In the genomic region with DNA sequence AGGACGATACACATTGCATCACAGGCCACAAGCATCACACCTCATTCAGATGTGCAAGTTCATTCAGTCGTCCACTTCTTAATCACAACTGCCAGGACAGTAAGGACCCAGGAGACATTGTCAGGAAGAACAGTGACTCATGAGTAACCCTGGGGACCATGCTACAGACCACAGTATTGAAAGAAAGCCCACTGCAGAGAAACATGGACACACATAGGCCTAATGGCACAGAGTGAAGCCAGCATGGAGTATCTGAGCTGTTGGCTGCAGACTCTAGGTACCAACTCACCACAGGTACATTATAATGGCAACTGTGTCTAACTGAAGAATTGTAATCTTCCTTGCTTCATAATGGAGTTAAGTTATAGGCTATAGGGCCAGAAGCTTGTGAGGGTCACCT, we compare ENCODE assay signal across 25 mouse cellular contexts.
"Had no signal": no experiment of that assay in that cellular context is flagged by ENCODE, and none has a peak within 500 bp of the region (broad histone marks: within the 10 kb centered on the region; RNA-seq: fewer than 3 reads in every experiment).

No protein-coding gene starts in this region.

- H3K4me3 ChIP-seq: embryonic facial prominence, embryonic 10.5 days; embryonic facial prominence, embryonic 12.5 days; embryonic facial prominence, embryonic 13.5 days; embryonic facial prominence, embryonic 15.5 days; erythroblast, embryonic 14.5 days; forebrain, embryonic 10.5 days; forebrain, embryonic 12.5 days; forebrain, embryonic 13.5 days; forebrain, embryonic 15.5 days; gastrocnemius, adult 2 months had no signal

- DNase-seq: cerebellum, adult 2 months; cerebellum, adult 8-10 months; cerebellum, adult 9-10 months; cerebellum, adult 9-11 months; cerebellum, postnatal 10 days; cerebellum, postnatal 14 days; cerebellum, postnatal 25 days; cerebellum, postnatal 36 days; embryo, embryonic 11 days; forebrain, postnatal 0 days; gastrocnemius, adult 2 months; gastrocnemius, postnatal 10 days; gastrocnemius, postnatal 14 days; gastrocnemius, postnatal 25 days; gastrocnemius, postnatal 36 days; heart, adult 18-20 months had no signal

- H3K9me3 ChIP-seq: embryonic facial prominence, embryonic 10.5 days; embryonic facial prominence, embryonic 12.5 days; embryonic facial prominence, embryonic 13.5 days; embryonic facial prominence, embryonic 15.5 days; forebrain, embryonic 10.5 days; forebrain, embryonic 12.5 days; forebrain, embryonic 13.5 days; forebrain, embryonic 15.5 days had no signal

- H3K36me3 ChIP-seq: embryonic facial prominence, embryonic 10.5 days; embryonic facial prominence, embryonic 12.5 days; embryonic facial prominence, embryonic 13.5 days; embryonic facial prominence, embryonic 15.5 days; forebrain, embryonic 10.5 days; forebrain, embryonic 12.5 days; forebrain, embryonic 15.5 days had no signal

- H3K27me3 ChIP-seq: embryonic facial prominence, embryonic 12.5 days; embryonic facial prominence, embryonic 13.5 days; embryonic facial prominence, embryonic 15.5 days; forebrain, embryonic 12.5 days; forebrain, embryonic 13.5 days; forebrain, embryonic 15.5 days had no signal

- H3K9ac ChIP-seq: embryonic facial prominence, embryonic 12.5 days; embryonic facial prominence, embryonic 13.5 days; embryonic facial prominence, embryonic 15.5 days; forebrain, embryonic 12.5 days; forebrain, embryonic 13.5 days; forebrain, embryonic 15.5 days; forebrain, postnatal 0 days had no signal

- H3K4me1 ChIP-seq: embryonic facial prominence, embryonic 15.5 days; forebrain, embryonic 13.5 days; forebrain, embryonic 15.5 days had no signal

- H3K27ac ChIP-seq: embryonic facial prominence, embryonic 10.5 days; embryonic facial prominence, embryonic 12.5 days; embryonic facial prominence, embryonic 13.5 days; embryonic facial prominence, embryonic 15.5 days; forebrain, embryonic 10.5 days; forebrain, embryonic 12.5 days; forebrain, embryonic 13.5 days; forebrain, embryonic 15.5 days; gastrocnemius, adult 2 months had no signal
